Mouse (Mus musculus) heart, postnatal 36 days (tissue): ENCODE results near the gene Lhx8. TPM values are rescaled to one million over a fixed set of nuclear protein-coding genes. Genes with fewer than 3 reads are reported as not detected.

Source experiments
- DNase-seq, 2 experiments: peaks; one replicate each; pipeline ENCODE4 v3.0.0; 2021 to 2022
- intact Hi-C: fragments of 180-260 bp; cut with DNase I; formaldehyde crosslinking; loops from one replicate; pipeline ENCODE4 v1.15.1; 2025
- total RNA-seq, 2 experiments: library from RNA; stranded (reverse); gene quantifications; 2 replicates each; pipeline ENCODE4 v1.2.3; 2021

The Lhx8 gene
- total RNA-seq, 2 experiments from 2014 or later = not detected

GRCm38 (mm10) chr3:154268313-154268712, 62.1 kb downstream of the Lhx8 start:
- intact Hi-C loops = no loop called here
- DNase-seq = no peak

- DNase-seq = no peak
- intact Hi-C loops = no loop called here
These were observed 73.1 kb downstream of the Lhx8 start for GRCm38 (mm10) chr3:154257312-154257711.
